Mouse (Mus musculus): ENCODE measurements around the gene Sertad3.
A peak's percentile ranks its signal among the peaks of the same experiment; 100 is the strongest.

The Sertad3 gene

GRCm38 (mm10) chr7:27460477-27460876 is 13.1 kb upstream of the Sertad3 start:
- DNase-seq (ENCODE audit: extremely low read depth, insufficient read length, low spot score), result no peak

- DNase-seq (ENCODE audit: extremely low read depth, insufficient read length, low spot score), result no peak
Observed at GRCm38 (mm10) chr7:27467648-27468047, 5.9 kb upstream of the Sertad3 start.

- DNase-seq (ENCODE audit: extremely low read depth, insufficient read length, low spot score), result no peak
Observed at GRCm38 (mm10) chr7:27471390-27472120, 2.0 kb upstream of the Sertad3 start.

DNA sequence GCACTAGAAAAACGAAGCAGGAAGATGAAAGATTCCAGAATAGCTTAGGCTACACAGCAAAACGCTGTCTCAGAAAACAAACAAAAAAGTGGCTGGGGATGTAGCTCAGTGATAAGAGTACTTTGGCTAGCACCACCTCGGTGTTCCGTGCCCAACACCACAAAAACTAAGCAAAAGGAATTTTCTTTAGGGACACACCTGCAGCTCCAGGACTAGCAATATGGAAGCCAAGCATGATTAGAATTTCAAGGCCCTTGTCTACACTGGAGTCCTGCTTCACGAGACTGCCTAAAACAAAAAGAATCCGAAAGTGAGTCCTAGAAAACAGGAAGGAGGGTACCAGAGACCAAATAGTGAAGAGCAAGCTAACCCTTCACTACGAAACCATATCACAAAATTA is 972 bp upstream of the Sertad3 start:
- no peak for DNase-seq (ENCODE audit: extremely low read depth, insufficient read length, low spot score)

DNA sequence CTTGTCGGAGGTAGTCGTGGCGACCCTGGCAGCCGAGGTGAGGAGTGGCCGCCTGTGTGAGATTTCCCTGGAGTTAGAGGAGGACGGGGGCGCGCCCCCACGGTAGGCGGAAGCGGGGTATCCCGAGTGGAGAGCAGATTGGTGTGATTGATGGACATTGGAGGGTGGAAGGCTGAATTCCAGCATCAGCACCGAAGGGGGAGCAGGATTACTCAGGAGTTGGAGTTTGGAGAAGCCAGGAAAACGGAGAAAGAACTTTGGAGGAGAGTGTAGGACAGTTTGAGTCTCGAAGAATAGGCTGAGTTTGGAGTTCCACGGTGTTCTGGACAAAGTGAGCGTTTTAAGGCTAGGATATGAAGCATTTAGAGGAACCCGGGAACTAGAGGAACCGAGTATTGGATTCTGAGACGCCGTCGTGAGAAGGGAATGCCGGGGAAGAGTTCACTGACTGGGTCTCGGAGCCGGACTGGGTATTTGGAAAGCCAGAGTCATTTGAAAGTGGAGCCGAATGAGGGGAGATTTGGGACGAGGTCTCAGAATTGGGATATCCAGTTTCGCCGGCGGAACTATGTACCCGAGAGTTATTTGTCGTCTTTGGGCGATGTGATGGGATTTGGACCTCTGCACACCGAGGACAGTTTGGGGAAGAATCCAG is 394 bp downstream of the Sertad3 start:
- DNase-seq (ENCODE audit: extremely low read depth, insufficient read length, low spot score), result no peak

- DNase-seq (ENCODE audit: extremely low read depth, insufficient read length, low spot score), result peak; percentile 95
Observed at GRCm38 (mm10) chr7:27474490-27474954, 954 bp downstream of the Sertad3 start.

GRCm38 (mm10) chr7:27475596-27475995 is 2.0 kb downstream of the Sertad3 start:
- no peak for DNase-seq (ENCODE audit: extremely low read depth, insufficient read length, low spot score)

GRCm38 (mm10) chr7:27476098-27476635 is 2.6 kb downstream of the Sertad3 start:
- DNase-seq (ENCODE audit: extremely low read depth, insufficient read length, low spot score), result no peak

GRCm38 (mm10) chr7:27478561-27478960 is 5.0 kb downstream of the Sertad3 start:
- no peak for DNase-seq (ENCODE audit: extremely low read depth, insufficient read length, low spot score)

GRCm38 (mm10) chr7:27479750-27480149 is 6.2 kb downstream of the Sertad3 start:
- no peak for DNase-seq (ENCODE audit: extremely low read depth, insufficient read length, low spot score)

DNA sequence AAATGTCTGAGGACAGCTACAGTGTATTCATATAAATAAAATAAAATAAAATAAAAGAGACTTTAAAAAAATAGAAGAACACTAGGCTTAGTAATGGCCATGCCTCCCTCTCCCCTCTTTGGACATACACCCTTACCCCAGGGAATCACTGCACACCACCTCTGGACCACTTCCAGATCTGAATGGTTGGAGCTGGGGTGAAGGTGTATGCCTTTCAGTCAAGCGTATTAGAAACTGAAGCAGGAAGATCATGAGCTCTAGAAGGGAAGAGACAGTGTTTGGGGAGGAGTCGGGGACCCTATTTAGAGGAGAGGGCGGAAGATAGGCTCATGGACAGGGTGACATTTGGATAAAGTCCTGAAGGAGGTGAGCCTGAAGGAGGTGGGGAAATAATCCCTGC is 6.9 kb downstream of the Sertad3 start:
- no peak for DNase-seq (ENCODE audit: extremely low read depth, insufficient read length, low spot score)

DNA sequence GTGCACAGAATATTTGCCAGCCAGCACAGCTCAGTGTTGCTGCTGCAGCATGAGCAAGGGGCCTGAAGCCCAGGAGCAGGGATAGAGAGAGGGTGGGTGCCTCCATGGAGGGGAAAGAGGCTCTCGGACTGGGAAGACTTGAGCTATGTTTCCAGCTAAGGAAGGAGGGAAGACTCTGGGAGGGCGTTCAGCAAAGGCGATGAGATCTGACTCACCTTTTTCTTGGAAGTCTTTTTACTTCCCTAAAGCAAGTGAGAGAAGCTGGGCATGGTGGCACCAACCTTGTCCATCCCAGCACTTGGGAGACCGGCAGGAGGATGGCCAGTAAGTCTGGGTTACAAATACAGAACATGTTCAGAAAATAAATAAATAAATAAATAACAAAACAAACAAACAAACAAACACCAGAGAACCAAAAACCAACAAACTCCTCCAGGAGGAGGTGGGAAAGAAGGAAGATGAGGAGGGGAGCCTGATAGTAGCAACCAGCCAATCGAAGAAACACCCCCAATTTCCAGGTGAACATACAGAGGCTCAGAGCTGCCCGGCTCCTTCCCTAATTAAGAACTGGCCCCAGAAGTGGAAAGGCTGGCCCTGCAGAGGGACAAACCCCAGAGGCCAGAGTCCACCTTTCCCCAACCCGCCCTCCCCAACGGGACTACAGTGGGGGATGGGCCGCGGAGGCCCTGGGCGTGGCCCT is 7.5 kb downstream of the Sertad3 start:
- DNase-seq (ENCODE audit: extremely low read depth, insufficient read length, low spot score), result no peak

DNA sequence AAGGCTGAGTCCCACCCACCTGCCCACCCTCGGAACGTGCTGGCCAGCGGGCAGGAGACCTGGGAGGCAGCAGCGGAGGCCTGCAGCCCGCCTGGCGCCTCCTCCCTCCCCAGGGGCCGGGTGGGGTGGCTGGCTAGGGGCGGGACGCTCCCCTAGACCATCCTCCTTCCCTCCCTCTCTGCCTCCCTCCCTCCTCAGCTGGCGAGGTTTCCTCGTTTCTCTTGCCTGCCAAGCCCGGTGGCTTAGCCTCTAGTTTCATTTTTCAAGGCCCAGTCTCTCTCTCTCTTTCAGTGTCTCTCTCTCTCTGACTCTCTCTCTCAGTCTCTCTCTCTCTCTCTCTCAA is 8.0 kb downstream of the Sertad3 start:
- peak; percentile 97 for DNase-seq (ENCODE audit: extremely low read depth, insufficient read length, low spot score)

GRCm38 (mm10) chr7:27483860-27484259 is 10.3 kb downstream of the Sertad3 start:
- DNase-seq (ENCODE audit: extremely low read depth, insufficient read length, low spot score), result no peak

GRCm38 (mm10) chr7:27486102-27486769 is 12.7 kb downstream of the Sertad3 start:
- peak; percentile 45 for DNase-seq (ENCODE audit: extremely low read depth, insufficient read length, low spot score)

- peak; percentile 99 for DNase-seq (ENCODE audit: extremely low read depth, insufficient read length, low spot score)
Observed at GRCm38 (mm10) chr7:27486770-27487697, 13.5 kb downstream of the Sertad3 start, which contains the start of gene Sertad1. Sertad1 (plus strand) TSS chr7:27486910.

- DNase-seq (ENCODE audit: extremely low read depth, insufficient read length, low spot score), result peak; percentile 68
Observed at GRCm38 (mm10) chr7:27487740-27488268, 14.2 kb downstream of the Sertad3 start.

DNA sequence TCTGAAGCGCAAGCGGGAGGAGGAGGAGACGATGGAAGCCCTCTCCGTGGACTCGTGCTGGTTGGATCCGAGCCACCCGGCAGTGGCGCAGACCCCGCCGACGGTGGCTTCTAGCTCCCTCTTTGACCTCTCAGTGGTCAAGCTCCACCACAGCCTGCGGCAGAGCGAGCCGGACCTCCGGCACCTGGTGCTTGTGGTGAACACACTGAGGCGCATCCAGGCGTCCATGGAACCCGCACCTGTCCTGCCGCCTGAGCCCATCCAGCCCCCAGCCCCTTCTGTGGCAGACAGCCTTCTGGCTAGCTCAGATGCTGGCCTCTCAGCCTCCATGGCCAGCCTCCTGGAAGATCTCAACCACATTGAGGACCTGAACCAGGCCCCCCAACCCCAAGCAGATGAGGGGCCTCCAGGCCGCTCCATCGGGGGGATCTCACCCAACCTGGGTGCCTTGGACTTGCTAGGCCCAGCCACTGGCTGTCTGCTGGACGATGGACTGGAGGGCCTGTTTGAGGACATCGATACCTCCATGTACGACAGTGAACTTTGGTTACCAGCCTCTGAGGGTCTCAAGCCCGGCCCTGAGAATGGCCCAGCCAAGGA is 15.8 kb downstream of the Sertad3 start:
- no peak for DNase-seq (ENCODE audit: extremely low read depth, insufficient read length, low spot score)

DNA sequence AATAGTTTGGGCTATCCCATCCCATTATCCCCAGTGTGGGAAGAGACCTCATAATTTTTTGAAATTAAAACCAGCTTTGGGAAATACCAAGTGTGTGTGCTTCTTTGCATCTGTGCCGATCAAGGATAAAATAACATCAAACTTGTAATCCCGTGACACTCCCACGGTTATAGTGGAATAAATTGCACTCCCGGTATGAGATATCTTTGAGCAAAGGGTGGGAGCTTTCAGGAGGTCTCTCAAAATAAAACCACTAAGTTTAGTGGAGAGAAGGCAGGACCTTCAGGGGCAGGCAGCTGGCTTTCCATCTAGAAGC is 16.6 kb downstream of the Sertad3 start:
- DNase-seq (ENCODE audit: extremely low read depth, insufficient read length, low spot score), result no peak

Measured in 3134 (cell line).